ENCODE assay signal across 26 mouse cellular contexts in genomic region chr9:55279114-55279825, GRCm38 (mm10). TPM values are rescaled to one million over a fixed set of nuclear protein-coding genes. Genes with fewer than 3 reads are reported as not detected.
DNase-seq lines count a peak whose midpoint lies in the region; ATAC-seq and TF ChIP-seq lines count a peak whose summit lies in the region.
"Had no signal": no experiment of that assay in that cellular context is flagged by ENCODE, and none has a peak within 500 bp of the region (broad histone marks: within the 10 kb centered on the region; RNA-seq: fewer than 3 reads in every experiment).

No protein-coding gene starts in this region.

- H3K4me2 ChIP-seq in liver, embryonic 16.5 days (ENCODE audit: low read depth, low read length), result no peak overlapping the region
- H3K4me2 ChIP-seq: embryonic facial prominence, embryonic 12.5 days; forebrain, embryonic 12.5 days had no signal

- H3K9me3 ChIP-seq in liver, embryonic 16.5 days (replicated peaks; ENCODE audit: control insufficient read depth, low read length), result no peaks in the 10 kb centered on the region
- H3K9me3 ChIP-seq: embryonic facial prominence, embryonic 10.5 days; embryonic facial prominence, embryonic 12.5 days; forebrain, embryonic 10.5 days; forebrain, embryonic 12.5 days; G1E had no signal

- H3K27ac ChIP-seq in cerebellum, adult 2 months (ENCODE audit: insufficient read depth, low read length), result no peak overlapping the region
- H3K27ac ChIP-seq in liver, embryonic 16.5 days (ENCODE audit: low read length), result no peak overlapping the region; the same call in 1 of the 2 replicates
- H3K27ac ChIP-seq: embryonic facial prominence, embryonic 10.5 days; embryonic facial prominence, embryonic 12.5 days; forebrain, embryonic 10.5 days; forebrain, embryonic 12.5 days had no signal

- 92% methylated on average over 8 of the region's 8 CpGs for WGBS in cerebellum, adult 2 months
- 65% methylated on average over 8 of the region's 8 CpGs for WGBS in liver, embryonic 16.5 days (ENCODE audit: insufficient replicate concordance)

- H3K9ac ChIP-seq in liver, embryonic 16.5 days (ENCODE audit: low read depth, low read length), result no peak overlapping the region
- H3K9ac ChIP-seq: embryonic facial prominence, embryonic 12.5 days; forebrain, embryonic 12.5 days had no signal

- H3K36me3 ChIP-seq in liver, embryonic 16.5 days (ENCODE audit: control insufficient read depth, insufficient read depth), result no peaks in the 10 kb centered on the region
- H3K36me3 ChIP-seq: embryonic facial prominence, embryonic 10.5 days; embryonic facial prominence, embryonic 12.5 days; forebrain, embryonic 10.5 days; forebrain, embryonic 12.5 days; G1E had no signal

- TF ChIP-seq POLR2A in cerebellum, adult 2 months (IDR thresholded peaks at IDR 0.05; ENCODE audit: borderline replicate concordance, insufficient read depth, low read length), result no peak

- peaks cover 4% of the 10 kb centered on the region for H3K4me1 ChIP-seq in cerebellum, adult 2 months (ENCODE audit: control insufficient read depth, insufficient read depth, low read length)
- H3K4me1 ChIP-seq in liver, embryonic 16.5 days (ENCODE audit: control insufficient read depth, low read depth, low read length), result no peaks in the 10 kb centered on the region

- no peak overlapping the region for H3K4me3 ChIP-seq in cerebellum, adult 2 months (replicated peaks; ENCODE audit: insufficient read depth, low read depth, low read length)
- H3K4me3 ChIP-seq in liver, embryonic 16.5 days (ENCODE audit: low read depth, low read length), result no peak overlapping the region
- H3K4me3 ChIP-seq: embryonic facial prominence, embryonic 10.5 days; embryonic facial prominence, embryonic 12.5 days; forebrain, embryonic 10.5 days; forebrain, embryonic 12.5 days had no signal

- peak; percentile 61; the same call in 1 of the 2 replicates for ATAC-seq in liver, embryonic 16.5 days (ENCODE audit: low read depth)
- ATAC-seq: activated CD4-positive, CD25-positive, alpha-beta regulatory T cell, adult 4 months; CD4-positive, CD25-positive, alpha-beta regulatory T cell, adult 4 months; forebrain, embryonic 14.5 days; forebrain, embryonic 16.5 days; Patski had no signal

- TF ChIP-seq CTCF in cerebellum, adult 2 months (IDR thresholded peaks at IDR 0.05; ENCODE audit: borderline replicate concordance, insufficient read depth, low read depth, low read length), result no peak

- DNase-seq in cerebellum, adult 9-10 months, result peak; percentile 23
- DNase-seq in cerebellum, adult 2 months, result no peak
- DNase-seq in liver, result no peak
- DNase-seq in fat pad, adult 2 months (ENCODE audit: extremely low read depth, low read depth, low spot score), result peak; percentile 85
- DNase-seq in spleen, postnatal 10 days (ENCODE audit: low spot score in 2 of 2), result no peak
- no peak for DNase-seq in layer of hippocampus, adult 11-12 months (ENCODE audit: low spot score)
- DNase-seq: adrenal gland, adult 2 months; adrenal gland, postnatal 10 days; adrenal gland, postnatal 25 days; B cell, adult 2 months; cerebellum, adult 11-12 months; cerebellum, adult 8-10 months; cerebellum, postnatal 10 days; cerebellum, postnatal 25 days had no signal

- no peaks in the 10 kb centered on the region for H3K27me3 ChIP-seq in cerebellum, adult 2 months (ENCODE audit: control insufficient read depth, insufficient read depth, low read length)
- H3K27me3 ChIP-seq in liver, embryonic 16.5 days (ENCODE audit: control insufficient read depth, insufficient read depth, low read depth, low read length), result no peaks in the 10 kb centered on the region; the same call in 1 of the 2 replicates
- H3K27me3 ChIP-seq: CH12.LX; embryonic facial prominence, embryonic 12.5 days; forebrain, embryonic 12.5 days; Patski had no signal

RNA-seq across cellular contexts. Expression of gene Nrg4, which starts 47.4 kb away (rescaled TPM):
- 2.3 and 2.7 TPM in 2 replicates for polyA plus RNA-seq in cerebellum, adult 2 months (2012; rRNA removed)
- 1.8 and 2.6 TPM in 2 replicates for polyA plus RNA-seq in liver, embryonic 16.5 days (2015; fragmentation: Nextera tagmentation; extraction: Ambion mirVana)
- polyA plus RNA-seq: G1E had no signal

RNA-seq across cellular contexts. Expression of gene Tmem266, which starts 47.4 kb away (rescaled TPM):
- 47.5 and 56.1 TPM in 2 replicates for polyA plus RNA-seq in cerebellum, adult 2 months (2012; rRNA removed)
- 0.04 TPM in 1 of 2 replicates, not detected in the other for polyA plus RNA-seq in liver, embryonic 16.5 days (2015; fragmentation: Nextera tagmentation; extraction: Ambion mirVana)
- polyA plus RNA-seq: activated CD4-positive, CD25-positive, alpha-beta regulatory T cell, adult 4 months; CD4-positive, CD25-positive, alpha-beta regulatory T cell, adult 4 months had no signal

Comparison
In these comparisons a context has a peak if more than half of its experiments do, and no peak if none do; other contexts are left out.
1. DNase-seq: peak in cerebellum, adult 9-10 months (single experiment) and fat pad, adult 2 months (single experiment); none in cerebellum, adult 2 months (0 of 2), liver (single experiment), spleen, postnatal 10 days (0 of 2) and layer of hippocampus, adult 11-12 months (single experiment).
2. RNA of gene Tmem266, which starts 47.4 kb away (polyA plus RNA-seq): 47.5 to 56.1 TPM in cerebellum, adult 2 months; 0.04 TPM in liver, embryonic 16.5 days; every median in the first group is over 10 times any median in the second.